ENCODE assay signal across 17 mouse cellular contexts in the genomic region with DNA sequence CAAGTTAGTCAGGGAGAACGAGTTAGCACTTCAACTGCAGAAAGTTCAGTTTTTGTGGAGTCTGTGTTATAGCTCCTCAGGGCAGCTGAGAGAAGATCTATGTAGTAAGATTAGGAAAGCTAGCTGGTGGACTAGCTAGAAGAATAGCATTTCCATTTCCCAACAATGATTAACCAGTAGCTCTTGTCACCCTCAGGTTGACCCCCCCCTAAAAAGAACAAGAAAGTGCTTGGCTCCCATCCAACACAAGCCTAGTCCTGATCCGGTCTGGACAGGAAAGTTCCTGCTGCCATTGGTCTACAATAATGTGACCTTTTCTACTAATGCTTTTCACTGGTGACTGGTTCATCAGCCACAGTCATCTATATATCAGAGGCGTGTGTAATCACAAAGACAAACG.
DNase-seq lines count a peak whose midpoint lies in the region; ATAC-seq and TF ChIP-seq lines count a peak whose summit lies in the region.
"Had no signal": no experiment of that assay in that cellular context is flagged by ENCODE, and none has a peak within 500 bp of the region (broad histone marks: within the 10 kb centered on the region; RNA-seq: fewer than 3 reads in every experiment).

No protein-coding gene starts in this region.

- peak; percentile 52; the same call in 1 of the 2 replicates for ATAC-seq in lung, embryonic 16.5 days (ENCODE audit: low read depth)
- ATAC-seq in intestine, embryonic 15.5 days, result peak; percentile 92
- ATAC-seq in kidney, embryonic 16.5 days (ENCODE audit: low FRiP score, low TSS enrichment), result peak; percentile 86
- ATAC-seq in stomach, embryonic 14.5 days (ENCODE audit: insufficient number of reproducible peaks, insufficient read depth, low FRiP score, low read depth), result peak; percentile 86
- ATAC-seq: forebrain, postnatal 0 days had no signal

- H3K9me3 ChIP-seq in lung, embryonic 16.5 days (ENCODE audit: control insufficient read depth, low read length), result no peaks in the 10 kb centered on the region
- no peaks in the 10 kb centered on the region for H3K9me3 ChIP-seq in intestine, embryonic 15.5 days
- H3K9me3 ChIP-seq in kidney, embryonic 16.5 days (ENCODE audit: low read length), result no peaks in the 10 kb centered on the region
- H3K9me3 ChIP-seq in stomach, embryonic 14.5 days (ENCODE audit: control insufficient read depth, low read depth, low read length), result no peaks in the 10 kb centered on the region
- H3K9me3 ChIP-seq: embryonic facial prominence, embryonic 10.5 days; heart, embryonic 13.5 days; hindbrain, embryonic 10.5 days; neural tube, embryonic 13.5 days had no signal

- no peak for DNase-seq in lung, adult 2 months
- no peak for DNase-seq in frontal cortex, postnatal 10 days (ENCODE audit: low spot score in 2 of 2)
- no peak for DNase-seq in heart, adult 18-20 months
- no peak for DNase-seq in embryo, embryonic 9.5 days (ENCODE audit: extremely low spot score)
- DNase-seq: adrenal gland, postnatal 14 days; cerebellum, adult 9-11 months; forebrain, postnatal 0 days; thymus, adult 18-20 months had no signal

- no peak overlapping the region for H3K27ac ChIP-seq in lung, embryonic 16.5 days (ENCODE audit: low read length)
- no peak overlapping the region for H3K27ac ChIP-seq in intestine, embryonic 15.5 days
- H3K27ac ChIP-seq in kidney, embryonic 16.5 days (ENCODE audit: low read length), result peak overlapping the region; percentile 75; the same call in 1 of the 2 replicates
- H3K27ac ChIP-seq in stomach, embryonic 14.5 days (ENCODE audit: low read length), result no peak overlapping the region
- H3K27ac ChIP-seq: embryonic facial prominence, embryonic 10.5 days; heart, embryonic 13.5 days; hindbrain, embryonic 10.5 days; left cerebral cortex, adult 2 months; neural tube, embryonic 13.5 days had no signal

- 42% methylated on average over 4 of the region's 4 CpGs for WGBS in lung, embryonic 16.5 days
- WGBS in lung, adult 2 months, result 47% methylated on average over 4 of the region's 4 CpGs
- 59% methylated on average over 4 of the region's 4 CpGs for WGBS in intestine, embryonic 15.5 days
- 35% methylated on average over 4 of the region's 4 CpGs for WGBS in kidney, embryonic 16.5 days
- 56% methylated on average over 4 of the region's 4 CpGs for WGBS in stomach, embryonic 14.5 days

- no peak for TF ChIP-seq CTCF in lung, adult 2 months (IDR thresholded peaks at IDR 0.05; ENCODE audit: insufficient read depth, low read length)

- no peak overlapping the region for H3K9ac ChIP-seq in lung, embryonic 16.5 days (ENCODE audit: low read length)
- H3K9ac ChIP-seq in intestine, embryonic 15.5 days, result no peak overlapping the region
- no peak overlapping the region for H3K9ac ChIP-seq in kidney, embryonic 16.5 days (replicated peaks; ENCODE audit: low read length)
- H3K9ac ChIP-seq in stomach, embryonic 14.5 days (replicated peaks; ENCODE audit: low read depth, low read length), result no peak overlapping the region
- H3K9ac ChIP-seq: forebrain, postnatal 0 days; heart, embryonic 13.5 days; neural tube, embryonic 13.5 days had no signal

- H3K36me3 ChIP-seq in lung, embryonic 16.5 days (ENCODE audit: control insufficient read depth, insufficient read depth, low read length), result no peaks in the 10 kb centered on the region
- H3K36me3 ChIP-seq in intestine, embryonic 15.5 days, result no peaks in the 10 kb centered on the region
- H3K36me3 ChIP-seq in kidney, embryonic 16.5 days (ENCODE audit: insufficient read depth, low read length), result no peaks in the 10 kb centered on the region
- H3K36me3 ChIP-seq in stomach, embryonic 14.5 days (ENCODE audit: control insufficient read depth, insufficient read depth, low read length), result no peaks in the 10 kb centered on the region
- H3K36me3 ChIP-seq: embryonic facial prominence, embryonic 10.5 days; heart, embryonic 13.5 days; hindbrain, embryonic 10.5 days had no signal

- H3K4me2 ChIP-seq in lung, embryonic 16.5 days (ENCODE audit: low read depth, low read length), result no peak overlapping the region
- no peak overlapping the region for H3K4me2 ChIP-seq in intestine, embryonic 15.5 days (replicated peaks)
- no peak overlapping the region for H3K4me2 ChIP-seq in kidney, embryonic 16.5 days (replicated peaks; ENCODE audit: low read depth, low read length)
- H3K4me2 ChIP-seq in stomach, embryonic 14.5 days (replicated peaks; ENCODE audit: low read depth, low read length), result no peak overlapping the region
- H3K4me2 ChIP-seq: heart, embryonic 13.5 days; neural tube, embryonic 13.5 days had no signal

- H3K27me3 ChIP-seq in lung, embryonic 16.5 days (ENCODE audit: control insufficient read depth, insufficient read depth, low read depth, low read length), result no peaks in the 10 kb centered on the region
- H3K27me3 ChIP-seq in intestine, embryonic 15.5 days (replicated peaks), result no peaks in the 10 kb centered on the region
- no peaks in the 10 kb centered on the region for H3K27me3 ChIP-seq in kidney, embryonic 16.5 days (ENCODE audit: insufficient read depth, low read length)
- H3K27me3 ChIP-seq in stomach, embryonic 14.5 days (ENCODE audit: control insufficient read depth, insufficient read depth, low read length), result no peaks in the 10 kb centered on the region
- H3K27me3 ChIP-seq: heart, embryonic 13.5 days; neural tube, embryonic 13.5 days had no signal

- H3K4me1 ChIP-seq in lung, embryonic 16.5 days (replicated peaks; ENCODE audit: control insufficient read depth, insufficient read depth, low read length), result 0 out of 2 replicates have a peak, but pooled peaks cover 4% of the 10 kb centered on the region
- no peaks in the 10 kb centered on the region for H3K4me1 ChIP-seq in lung, adult 2 months (ENCODE audit: control insufficient read depth, insufficient read depth, low read length)
- 0 out of 2 replicates have a peak, but pooled peaks cover 2% of the 10 kb centered on the region for H3K4me1 ChIP-seq in intestine, embryonic 15.5 days (replicated peaks)
- peaks cover 15% of the 10 kb centered on the region; the same call in 1 of the 2 replicates for H3K4me1 ChIP-seq in kidney, embryonic 16.5 days (ENCODE audit: insufficient read depth, low read length)
- H3K4me1 ChIP-seq in stomach, embryonic 14.5 days (ENCODE audit: control insufficient read depth, insufficient read depth, low read length), result no peaks in the 10 kb centered on the region
- H3K4me1 ChIP-seq: embryonic facial prominence, embryonic 10.5 days; hindbrain, embryonic 10.5 days; neural tube, embryonic 13.5 days had no signal

- H3K4me3 ChIP-seq in lung, embryonic 16.5 days (ENCODE audit: low read length), result no peak overlapping the region
- no peak overlapping the region for H3K4me3 ChIP-seq in lung, adult 2 months (replicated peaks; ENCODE audit: extremely low read depth, low read depth, low read length)
- H3K4me3 ChIP-seq in intestine, embryonic 15.5 days (replicated peaks), result no peak overlapping the region
- H3K4me3 ChIP-seq in kidney, embryonic 16.5 days (ENCODE audit: low read length), result no peak overlapping the region
- no peak overlapping the region for H3K4me3 ChIP-seq in stomach, embryonic 14.5 days (ENCODE audit: low read depth, low read length)
- H3K4me3 ChIP-seq: embryonic facial prominence, embryonic 10.5 days; heart, embryonic 13.5 days; hindbrain, embryonic 10.5 days; left cerebral cortex, adult 2 months; neural tube, embryonic 13.5 days had no signal

- no peak for TF ChIP-seq POLR2A in lung, adult 2 months (IDR thresholded peaks at IDR 0.05; ENCODE audit: borderline replicate concordance, extremely low read depth, low read depth, low read length)
